In the genomic region with DNA sequence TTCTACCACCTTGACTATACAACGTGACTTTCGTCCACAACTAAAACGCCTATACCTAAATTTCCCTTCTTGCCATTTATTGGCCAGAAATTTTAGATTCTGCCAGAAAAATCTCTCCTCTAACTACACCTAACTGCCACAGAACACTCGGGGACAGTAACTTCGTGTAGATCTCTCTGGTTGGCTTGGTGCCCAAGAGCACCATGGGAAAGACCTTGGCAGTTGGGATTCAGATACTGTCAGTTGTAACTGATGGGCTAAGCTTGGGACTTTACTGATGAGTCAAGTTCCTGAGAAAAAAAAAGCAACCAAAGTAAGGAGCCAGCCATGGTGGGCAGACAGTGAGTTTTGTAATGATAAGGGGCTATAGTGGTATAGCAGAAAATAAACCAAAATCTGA, we compare ENCODE assay signal across 17 mouse cellular contexts.
"Had no signal": no experiment of that assay in that cellular context is flagged by ENCODE, and none has a peak within 500 bp of the region (broad histone marks: within the 10 kb centered on the region; RNA-seq: fewer than 3 reads in every experiment).

No protein-coding gene starts in this region.

- H3K4me2 ChIP-seq: limb, embryonic 15.5 days; liver, embryonic 12.5 days; lung, embryonic 14.5 days; midbrain, embryonic 11.5 days; midbrain, embryonic 15.5 days; neural tube, embryonic 13.5 days had no signal

- H3K36me3 ChIP-seq: limb, embryonic 15.5 days; liver, embryonic 12.5 days; midbrain, embryonic 15.5 days; neural tube, embryonic 13.5 days had no signal

- H3K4me3 ChIP-seq: limb, embryonic 15.5 days; liver, embryonic 12.5 days; megakaryocyte, embryonic 14.5 days; midbrain, embryonic 15.5 days; neural tube, embryonic 13.5 days had no signal

- H3K9me3 ChIP-seq: limb, embryonic 15.5 days; liver, embryonic 12.5 days; midbrain, embryonic 15.5 days; neural tube, embryonic 13.5 days had no signal

- H3K27me3 ChIP-seq: limb, embryonic 15.5 days; liver, embryonic 12.5 days; megakaryocyte, embryonic 14.5 days; midbrain, embryonic 15.5 days had no signal

- H3K27ac ChIP-seq: kidney, postnatal 0 days; limb, embryonic 15.5 days; liver, embryonic 12.5 days; midbrain, embryonic 15.5 days; neural tube, embryonic 13.5 days had no signal

- DNase-seq: kidney, adult 9 months; kidney, postnatal 36 days; layer of hippocampus, adult 9-11 months; layer of hippocampus, postnatal 36 days; lung, embryonic 14.5 days; lung, postnatal 10 days; lung, postnatal 4 days; retina, postnatal 1 day; thymus, adult 2 months; thymus, postnatal 25 days had no signal

- H3K9ac ChIP-seq: limb, embryonic 15.5 days; liver, embryonic 12.5 days; lung, embryonic 14.5 days; midbrain, embryonic 15.5 days; neural tube, embryonic 13.5 days had no signal

- H3K4me1 ChIP-seq: limb, embryonic 15.5 days; liver, embryonic 12.5 days; megakaryocyte, embryonic 14.5 days had no signal

- ATAC-seq: liver, embryonic 12.5 days; midbrain, embryonic 15.5 days had no signal
